In genomic region chr13:34398847-34399246, GRCm38 (mm10) we compare ENCODE assay signal across 18 mouse cellular contexts. TPM values are rescaled to one million over a fixed set of nuclear protein-coding genes. Genes with fewer than 3 reads are reported as not detected.
DNase-seq lines count a peak whose midpoint lies in the region; ATAC-seq lines count a peak whose summit lies in the region.
"Had no signal": no experiment of that assay in that cellular context is flagged by ENCODE, and none has a peak within 500 bp of the region (broad histone marks: within the 10 kb centered on the region; RNA-seq: fewer than 3 reads in every experiment).

No protein-coding gene starts in this region.

- DNase-seq in lung, postnatal 10 days, result no peak
- DNase-seq in NIH3T3 (ENCODE audit: low read depth) (peak; percentile 22), liver (peak; percentile 30)
- no peak for DNase-seq in layer of hippocampus, adult 18-20 months (ENCODE audit: low spot score in 2 of 2)
- DNase-seq in natural killer cell, adult 2 months (ENCODE audit: low spot score in 2 of 2), result no peak
- no peak for DNase-seq in cerebellum, adult 9-10 months
- DNase-seq: cerebellum, postnatal 14 days; gastrocnemius, postnatal 25 days; retina, postnatal 1 day had no signal

- H3K4me1 ChIP-seq in lung, embryonic 16.5 days (replicated peaks; ENCODE audit: control insufficient read depth, insufficient read depth, low read length), result peaks cover 10% of the 10 kb centered on the region

- H3K27ac ChIP-seq in lung, embryonic 16.5 days (ENCODE audit: low read length), result peak overlapping the region; percentile 29; the same call in 1 of the 2 replicates
- H3K27ac ChIP-seq: layer of hippocampus, adult 2 months; neural tube, embryonic 15.5 days had no signal

- 41% methylated on average over 3 of the region's 3 CpGs for WGBS in lung, embryonic 16.5 days

- no peaks in the 10 kb centered on the region for H3K36me3 ChIP-seq in lung, embryonic 16.5 days (ENCODE audit: control insufficient read depth, insufficient read depth, low read length)
- H3K36me3 ChIP-seq: G1E; heart, embryonic 13.5 days; hindbrain, embryonic 10.5 days; midbrain, embryonic 10.5 days; neural tube, embryonic 15.5 days had no signal

- H3K27me3 ChIP-seq in lung, embryonic 16.5 days (ENCODE audit: control insufficient read depth, insufficient read depth, low read depth, low read length), result no peaks in the 10 kb centered on the region
- H3K27me3 ChIP-seq: heart, embryonic 13.5 days; neural tube, embryonic 15.5 days had no signal

- ATAC-seq in lung, embryonic 16.5 days (ENCODE audit: low read depth), result no peak
- peak; percentile 78 for ATAC-seq in megakaryocyte-erythroid progenitor cell, adult 5-6 weeks (replicated peaks; ENCODE audit: low FRiP score, low TSS enrichment, poor library complexity, severe bottlenecking)
- ATAC-seq: inflammation-experienced regulatory T-cells, adult 6 months had no signal

- no peak overlapping the region for H3K4me3 ChIP-seq in lung, embryonic 16.5 days (ENCODE audit: low read length)
- H3K4me3 ChIP-seq: heart, embryonic 13.5 days; hindbrain, embryonic 10.5 days; layer of hippocampus, adult 2 months; midbrain, embryonic 10.5 days; neural tube, embryonic 15.5 days had no signal

- H3K9me3 ChIP-seq in lung, embryonic 16.5 days (ENCODE audit: control insufficient read depth, low read length), result no peaks in the 10 kb centered on the region
- H3K9me3 ChIP-seq: G1E; heart, embryonic 13.5 days; hindbrain, embryonic 10.5 days; midbrain, embryonic 10.5 days; neural tube, embryonic 15.5 days had no signal

- H3K9ac ChIP-seq in lung, embryonic 16.5 days (ENCODE audit: low read length), result no peak overlapping the region
- H3K9ac ChIP-seq: heart, embryonic 13.5 days; neural tube, embryonic 15.5 days had no signal

- H3K4me2 ChIP-seq in lung, embryonic 16.5 days (ENCODE audit: low read depth, low read length), result no peak overlapping the region
- H3K4me2 ChIP-seq: heart, embryonic 13.5 days; neural tube, embryonic 15.5 days had no signal

RNA-seq across cellular contexts. Expression of gene Slc22a23, which starts 53.9 kb away (rescaled TPM):
- polyA plus RNA-seq in lung, embryonic 16.5 days (2015; fragmentation: Nextera tagmentation; extraction: Ambion mirVana), result 3.8 and 4.4 TPM in 2 replicates
- total RNA-seq in megakaryocyte-erythroid progenitor cell, adult 5-6 weeks (2014; fragmentation: Nextera tagmentation), result 27.6 and 29.1 TPM in 2 replicates
- 20.3 and 35.5 TPM in 2 replicates for total RNA-seq in megakaryocyte-erythroid progenitor cell, adult 5-6 weeks (2017)
- total RNA-seq in layer of hippocampus, adult 18-20 months (2021), result 10 to 100 TPM; 31.9 to 33.0 TPM

Comparison
In these comparisons a context has a peak if more than half of its experiments do, and no peak if none do; other contexts are left out.
1. DNase-seq: peak in NIH3T3 (single experiment) and liver (single experiment); none in lung, postnatal 10 days (single experiment), layer of hippocampus, adult 18-20 months (0 of 2), natural killer cell, adult 2 months (0 of 2) and cerebellum, adult 9-10 months (single experiment).